Mouse (Mus musculus) cerebellum, adult 18-20 months (tissue): ENCODE data around the gene Nop14.
"Not testable (repeated sequence)": the region's sequence is repeated elsewhere in the genome, so short reads cannot be mapped to it uniquely, and the experiment has no call there.

Experiments
- DNase-seq, 2 experiments: peaks; one replicate each; pipeline ENCODE4 v3.0.0; 2021

Gene Nop14

DNA sequence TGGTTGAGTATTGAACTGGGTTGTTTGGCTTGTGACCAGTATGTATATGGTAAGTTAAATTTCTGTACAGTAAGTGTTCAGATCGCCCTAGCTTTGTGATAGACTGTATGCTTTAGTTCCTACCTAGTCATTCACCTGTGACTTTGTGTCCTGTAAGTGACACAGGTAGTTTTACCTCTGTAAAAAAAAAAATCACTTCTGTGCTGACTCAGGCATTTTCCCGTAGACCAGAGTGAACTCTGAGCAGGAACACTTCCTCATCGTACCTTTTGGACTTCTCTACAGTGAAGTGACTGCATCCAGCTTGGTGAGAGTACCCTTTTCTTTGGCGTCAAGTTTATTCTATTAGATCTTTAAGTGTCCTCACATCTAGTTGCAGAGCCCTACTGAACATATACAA is 50.0 kb downstream of the Nop14 start:
- DNase-seq: no peak

DNA sequence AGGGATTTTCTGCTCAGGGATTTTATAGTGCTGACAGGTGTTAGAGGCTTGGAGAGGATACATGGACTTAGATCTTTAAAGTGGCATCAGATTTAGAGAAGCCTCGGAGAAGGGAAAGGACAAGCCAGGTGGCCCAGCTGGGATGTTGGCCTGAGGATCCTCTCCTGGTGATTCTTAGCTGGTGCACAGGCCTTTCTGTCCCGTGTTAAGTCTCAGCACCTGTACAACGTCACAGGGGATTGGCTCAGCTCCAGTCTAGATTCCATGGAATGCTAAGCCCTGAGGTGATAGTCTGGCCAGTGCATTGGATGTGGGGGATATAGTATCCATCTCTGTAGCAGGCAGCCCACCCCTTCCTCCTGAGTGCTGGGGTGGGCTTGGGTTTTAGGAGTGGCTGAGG is 51.7 kb downstream of the Nop14 start:
- DNase-seq: peak; percentile 38 to 48

DNA sequence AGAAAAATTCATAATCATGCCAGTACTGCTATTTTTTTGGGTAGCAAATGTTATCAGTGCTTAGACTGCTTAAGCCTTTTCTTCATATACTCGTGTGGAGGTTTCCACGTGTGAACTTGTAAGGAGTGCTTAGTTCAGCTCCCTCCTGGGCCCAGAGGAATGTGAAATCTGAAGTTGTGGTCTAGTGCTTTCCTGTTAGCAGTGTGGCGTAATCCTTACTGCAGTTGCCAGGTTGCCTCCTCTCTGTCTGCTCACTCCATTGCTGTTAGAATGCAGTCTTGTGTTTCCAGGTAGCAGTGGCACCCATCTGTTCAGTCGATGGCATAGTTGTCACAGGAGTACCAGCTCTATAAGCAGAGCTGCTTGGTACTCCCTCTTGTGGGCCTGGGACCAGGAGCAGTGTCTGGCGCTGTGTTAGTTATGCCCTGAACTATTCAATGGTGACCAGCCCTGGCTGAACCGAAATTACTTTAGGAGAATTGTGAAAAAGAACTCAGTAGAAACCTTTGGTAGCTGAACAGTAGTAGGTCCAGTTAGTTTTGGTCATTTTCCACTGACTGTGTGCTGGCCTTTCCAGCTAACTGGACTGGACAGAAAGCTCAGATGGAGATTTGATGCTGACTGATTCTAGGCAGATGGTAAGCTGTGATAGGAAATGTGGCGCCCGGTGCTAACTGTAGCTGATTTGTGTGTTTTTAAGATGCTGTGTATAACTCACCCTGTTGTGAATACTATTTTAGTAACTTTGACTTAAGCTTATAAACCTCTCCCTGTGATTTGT is 52.7 kb downstream of the Nop14 start:
- peak; percentile 56 to 64 for DNase-seq

DNA sequence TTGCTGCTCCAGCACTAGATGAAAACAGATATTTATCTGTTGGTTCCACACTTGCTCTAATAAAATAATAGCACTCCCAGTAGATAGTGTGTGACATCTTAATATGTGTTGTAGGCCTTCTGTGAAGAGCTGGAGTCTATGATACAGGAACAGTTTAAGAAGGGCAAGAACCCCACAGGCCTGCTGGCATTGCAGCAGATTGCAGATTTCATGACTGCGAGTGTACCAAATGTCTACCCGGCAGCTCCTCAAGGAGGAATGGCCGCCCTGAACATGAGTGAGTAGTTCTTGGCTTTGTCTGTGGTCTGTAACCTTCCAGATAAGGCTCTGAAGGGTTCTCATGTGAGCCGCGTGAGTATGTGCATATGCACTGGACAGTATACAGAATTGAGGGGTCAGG is 55.4 kb downstream of the Nop14 start:
- DNase-seq: no peak

DNA sequence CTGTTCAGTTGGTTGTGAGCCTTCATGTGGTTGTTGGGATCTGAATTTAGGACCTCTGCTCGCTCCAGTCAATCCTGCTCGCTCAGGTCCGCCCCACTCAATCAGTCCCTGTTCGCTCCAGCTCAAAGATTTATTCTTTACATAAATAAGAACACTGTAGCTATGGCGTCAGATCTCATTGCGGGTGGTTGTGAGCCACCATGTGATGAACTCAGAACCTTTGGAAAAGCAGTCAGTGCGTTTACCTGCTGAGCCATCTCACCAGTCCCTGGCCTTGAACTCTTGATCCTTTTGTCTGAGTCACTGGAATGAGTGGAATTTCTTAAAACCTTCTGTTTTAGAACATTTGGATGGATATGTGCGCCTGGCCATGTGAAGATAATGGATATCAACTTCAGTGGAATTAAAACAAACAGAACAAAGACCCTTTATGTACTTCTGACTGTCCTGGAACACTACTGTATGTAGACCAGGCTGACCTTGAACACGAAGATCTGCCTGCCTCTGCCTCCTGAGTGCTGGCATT is 66.7 kb downstream of the Nop14 start:
- DNase-seq: no peak

DNA sequence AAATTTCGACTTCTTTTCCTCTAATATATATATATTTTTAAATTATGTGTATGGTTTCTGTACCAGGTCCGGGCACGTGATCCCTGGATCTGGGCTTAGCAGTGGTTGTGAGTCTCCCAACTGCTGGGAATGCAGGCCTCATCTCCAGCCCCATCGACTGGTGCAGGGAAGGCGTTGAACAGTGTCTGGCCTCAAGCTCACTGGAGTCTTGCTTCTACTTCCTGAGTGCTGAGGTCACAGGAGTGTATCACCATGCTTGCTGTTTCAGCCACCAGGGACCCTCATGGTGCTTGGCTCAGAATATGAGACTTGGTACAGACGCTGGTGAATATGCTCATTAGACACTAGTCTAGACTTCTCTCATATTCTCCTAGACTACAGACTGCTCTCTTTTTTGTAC is 67.3 kb downstream of the Nop14 start:
- no peak for DNase-seq

DNA sequence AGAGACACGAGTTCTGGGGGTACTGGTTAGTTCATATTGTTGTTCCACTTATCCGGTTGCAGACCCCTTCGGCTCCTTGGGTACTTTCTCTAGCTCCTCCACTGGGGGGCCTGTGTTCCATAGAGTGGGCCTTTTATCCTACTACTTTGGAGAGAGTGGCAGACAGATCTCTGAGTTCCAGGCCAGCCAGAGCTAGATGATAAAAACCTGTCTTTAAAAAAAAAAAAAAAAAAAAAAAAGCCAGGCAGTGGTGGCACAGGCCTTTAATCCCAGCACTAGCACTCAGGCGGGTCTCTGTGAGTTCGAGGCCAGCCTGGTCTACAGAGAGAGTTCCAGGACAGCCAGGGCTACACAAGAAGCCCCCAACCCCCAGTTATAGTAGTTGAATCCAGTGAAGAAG is 67.7 kb downstream of the Nop14 start:
- not testable (repeated sequence) for DNase-seq

DNA sequence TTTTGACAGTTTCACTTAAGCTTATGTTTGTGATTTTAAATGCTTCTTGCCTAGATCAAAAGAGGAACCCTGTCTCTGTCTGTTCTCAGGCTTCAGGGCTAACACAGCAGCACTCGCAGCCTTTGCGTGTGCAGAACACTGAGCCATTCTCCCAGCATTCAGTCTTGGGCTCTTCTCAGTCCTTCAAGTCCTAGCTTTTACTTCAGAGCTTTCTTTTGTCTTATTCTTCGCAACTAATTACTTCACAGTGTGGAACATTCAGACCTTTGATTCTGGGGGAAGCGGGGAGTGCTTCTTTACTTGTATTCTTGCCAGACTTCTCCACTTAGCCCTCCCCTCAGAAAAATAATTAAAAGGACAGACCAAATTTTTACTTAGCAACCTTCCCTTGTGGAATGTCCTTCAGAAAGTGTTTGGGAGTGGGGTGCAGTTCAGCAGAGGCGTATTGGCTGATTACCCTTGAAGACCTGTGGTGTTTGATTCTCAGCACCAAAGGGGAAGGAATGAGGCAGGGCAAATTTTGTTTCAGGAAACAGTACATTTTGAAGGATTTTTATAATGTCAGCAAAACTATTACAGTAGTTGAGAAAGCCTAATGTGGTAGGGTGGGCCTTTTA is 68.5 kb downstream of the Nop14 start:
- DNase-seq: no peak

DNA sequence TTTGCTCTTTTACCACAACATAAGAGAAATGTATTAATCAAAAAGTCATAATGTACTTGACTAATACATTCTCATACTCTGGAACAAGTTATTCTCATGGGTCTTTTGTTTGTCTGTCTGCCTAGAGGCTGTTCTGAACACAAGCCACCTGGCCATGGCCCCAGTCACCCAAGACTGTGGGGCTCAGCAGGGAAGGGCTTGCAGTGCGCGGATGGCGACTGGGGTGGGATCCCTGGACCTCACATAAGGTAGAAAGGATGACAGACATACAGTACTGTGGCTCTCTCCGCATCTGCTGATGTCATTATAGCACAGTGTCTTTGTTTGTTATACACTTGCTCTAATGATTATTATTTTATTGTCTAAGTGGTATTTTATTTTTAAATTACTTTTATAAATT is 69.2 kb downstream of the Nop14 start:
- no peak for DNase-seq

DNA sequence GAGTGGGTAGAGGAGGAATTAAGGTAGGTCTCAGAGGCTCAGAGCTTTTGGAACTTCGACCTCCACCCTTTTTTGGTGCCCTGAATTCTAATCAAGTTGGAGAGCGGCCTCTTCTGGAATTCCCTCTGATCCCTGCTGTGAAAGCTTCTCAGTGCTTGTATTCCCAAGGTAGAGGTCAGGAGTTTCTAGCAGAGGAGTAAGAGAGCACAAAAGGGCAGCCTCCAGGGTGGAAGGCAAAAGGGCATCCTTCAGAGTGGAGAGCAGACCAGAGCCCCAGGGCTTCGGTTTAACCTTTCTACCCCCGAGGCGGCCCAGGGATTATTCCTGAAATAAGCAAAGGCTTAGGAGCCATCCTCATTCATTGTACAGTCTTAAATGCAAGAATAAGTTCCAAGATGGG is 69.9 kb downstream of the Nop14 start:
- no peak for DNase-seq
